Mouse (Mus musculus) cerebellum, adult 9-11 months (tissue): ENCODE results near the gene Hspb7.
A peak's percentile ranks its signal among the peaks of the same experiment; 100 is the strongest.

Experiments used
- DNase-seq: peaks from one replicate; pipeline ENCODE4 v3.0.0; 2022

Gene Hspb7

GRCm38 (mm10) chr4:141451251-141451650 is 30.7 kb downstream of the Hspb7 start:
- no peak for DNase-seq

DNA sequence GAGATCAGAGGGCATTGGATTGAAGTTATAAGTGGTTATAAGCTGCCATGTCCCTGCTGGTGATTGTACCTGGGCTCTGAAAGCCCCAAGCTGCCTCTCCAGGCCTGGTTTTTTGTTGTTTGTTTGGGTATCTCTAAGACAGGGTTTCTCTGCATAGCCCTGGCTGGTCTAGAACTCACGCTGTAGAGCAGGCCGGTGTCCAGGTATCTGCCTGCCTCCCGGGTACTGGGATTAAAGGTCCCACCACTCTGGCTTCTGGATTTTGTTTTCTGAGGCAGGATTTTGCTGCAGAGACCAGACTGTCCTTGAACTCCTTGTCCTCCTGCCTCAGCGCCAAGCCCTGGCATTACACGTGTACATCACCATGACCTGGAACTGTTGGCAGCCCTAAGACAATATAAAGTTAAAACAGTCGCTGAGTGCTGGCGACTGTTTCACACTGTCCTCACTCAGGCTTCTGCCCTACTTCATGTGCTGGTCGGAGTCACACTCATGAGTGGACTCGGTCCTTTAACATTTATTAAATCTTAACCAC is 31.4 kb downstream of the Hspb7 start:
- DNase-seq: no peak

DNA sequence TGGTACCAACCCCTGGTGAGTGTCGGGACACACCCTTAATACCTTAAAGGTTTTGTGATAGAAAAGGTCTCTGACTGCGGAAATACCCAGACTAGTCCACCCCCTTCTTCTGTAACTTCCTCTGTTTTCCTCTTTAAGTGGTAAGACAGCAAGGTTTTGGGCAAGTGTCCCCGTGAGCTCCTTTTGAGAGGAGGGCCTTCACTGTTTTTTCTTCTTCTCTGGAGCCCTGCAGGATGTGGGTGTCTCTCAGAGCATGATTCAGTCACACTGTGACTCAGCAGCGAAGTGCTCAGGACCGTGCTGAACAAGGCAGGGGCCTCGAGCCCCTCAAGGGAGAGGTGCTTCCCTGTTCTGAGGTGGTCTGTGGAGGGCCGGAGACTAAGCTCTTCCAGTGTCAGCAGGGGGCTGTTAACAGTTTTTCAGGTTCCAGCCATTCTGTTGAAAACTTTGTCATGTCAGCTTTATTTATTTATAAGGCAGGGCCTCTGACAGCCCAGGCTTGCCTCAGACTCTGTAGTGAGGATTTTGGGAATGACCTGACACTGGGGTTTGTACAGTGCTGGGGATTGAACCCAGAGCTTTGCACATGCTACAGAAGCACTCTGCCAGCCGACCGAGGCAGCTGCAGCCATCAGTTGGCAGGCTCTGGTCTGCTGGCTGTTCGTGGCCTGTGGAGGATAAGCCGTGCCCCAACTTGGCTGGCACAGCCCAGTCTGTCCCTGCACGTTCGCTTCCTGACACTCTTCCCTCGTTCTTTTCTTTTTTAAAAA is 34.2 kb downstream of the Hspb7 start:
- no peak for DNase-seq

- no peak for DNase-seq
These were observed 34.9 kb downstream of the Hspb7 start for GRCm38 (mm10) chr4:141455526-141455925.

GRCm38 (mm10) chr4:141456193-141456938 is 35.8 kb downstream of the Hspb7 start:
- no peak for DNase-seq

DNA sequence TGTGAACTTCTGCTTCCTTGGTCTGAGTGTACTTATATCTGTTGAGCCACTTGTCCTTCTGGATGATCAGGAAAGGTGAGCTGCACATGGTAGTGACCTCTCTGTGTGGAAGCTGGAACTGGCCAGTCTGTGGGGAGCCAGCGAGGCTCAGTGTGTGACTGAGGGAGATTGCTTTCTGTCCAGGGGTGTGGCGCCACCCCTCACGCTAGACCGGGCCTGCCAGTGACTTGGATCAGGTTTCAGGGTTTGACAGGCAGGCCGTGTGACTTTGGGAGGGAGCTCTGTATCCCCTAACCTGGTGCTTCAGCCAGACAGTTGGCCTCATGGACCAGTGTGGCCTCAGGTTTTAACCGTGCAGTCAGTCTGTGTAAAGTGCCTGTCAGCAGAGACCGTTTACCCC is 37.7 kb downstream of the Hspb7 start:
- no peak for DNase-seq

GRCm38 (mm10) chr4:141458888-141459287 is 38.3 kb downstream of the Hspb7 start:
- DNase-seq: no peak

DNA sequence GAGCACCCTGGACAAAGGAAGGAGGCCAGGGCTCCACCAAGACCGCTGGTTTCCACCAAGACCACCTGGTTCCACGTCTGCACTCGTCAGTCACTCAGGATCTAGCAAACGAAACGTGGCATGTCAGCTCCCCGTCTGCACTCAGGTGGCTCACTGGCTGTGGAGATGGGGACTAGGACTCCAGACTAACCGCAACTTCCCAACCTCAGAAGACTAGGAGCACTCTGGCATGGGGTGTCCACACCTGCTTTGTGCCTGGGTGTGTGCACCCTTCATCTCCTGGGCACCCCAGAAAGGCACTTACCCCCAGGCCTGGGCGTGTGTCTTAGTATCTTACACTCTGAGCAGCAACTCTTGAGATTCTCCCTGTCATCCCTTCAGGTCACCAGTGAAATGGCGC is 39.2 kb downstream of the Hspb7 start:
- no peak for DNase-seq

DNA sequence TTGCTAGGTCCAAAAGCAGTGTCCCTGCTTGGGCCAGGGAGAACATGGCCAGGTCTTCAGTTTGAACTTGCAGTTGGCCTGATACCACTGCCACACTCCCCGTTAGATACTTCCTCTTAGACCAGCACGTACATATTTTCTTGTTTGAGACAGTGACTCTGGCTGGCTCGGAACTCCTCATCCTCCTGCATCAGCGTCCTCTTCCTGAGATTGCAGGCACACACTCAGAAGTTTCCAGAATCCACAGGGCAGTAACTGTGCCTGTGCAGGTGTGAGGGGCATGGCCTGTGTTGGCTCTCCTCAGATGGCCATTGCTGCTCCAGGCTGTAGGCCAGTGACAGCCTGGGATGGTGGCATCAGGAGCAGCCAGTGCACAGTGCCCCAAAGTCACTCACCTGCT is 39.9 kb downstream of the Hspb7 start:
- no peak for DNase-seq

DNA sequence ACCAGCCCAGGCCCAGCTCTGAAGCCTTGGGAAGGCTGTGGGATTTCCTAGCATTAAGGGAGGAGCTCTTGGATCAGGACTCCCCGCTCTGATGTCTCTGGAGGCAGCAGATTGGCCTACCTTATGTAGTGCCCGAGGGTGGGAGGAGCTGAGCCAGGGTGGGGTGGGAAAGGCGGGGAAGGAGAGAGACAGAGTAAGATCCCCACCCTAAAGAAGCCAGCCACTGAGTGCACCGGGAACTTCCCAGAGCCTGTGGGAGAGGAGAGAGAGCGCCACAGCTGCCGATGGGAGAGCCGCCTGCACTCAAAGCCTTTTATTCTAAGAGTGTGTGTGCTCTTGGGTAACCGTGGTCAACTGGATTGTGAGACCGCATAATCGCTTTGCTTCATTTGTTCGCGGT is 40.5 kb downstream of the Hspb7 start:
- no peak for DNase-seq

DNA sequence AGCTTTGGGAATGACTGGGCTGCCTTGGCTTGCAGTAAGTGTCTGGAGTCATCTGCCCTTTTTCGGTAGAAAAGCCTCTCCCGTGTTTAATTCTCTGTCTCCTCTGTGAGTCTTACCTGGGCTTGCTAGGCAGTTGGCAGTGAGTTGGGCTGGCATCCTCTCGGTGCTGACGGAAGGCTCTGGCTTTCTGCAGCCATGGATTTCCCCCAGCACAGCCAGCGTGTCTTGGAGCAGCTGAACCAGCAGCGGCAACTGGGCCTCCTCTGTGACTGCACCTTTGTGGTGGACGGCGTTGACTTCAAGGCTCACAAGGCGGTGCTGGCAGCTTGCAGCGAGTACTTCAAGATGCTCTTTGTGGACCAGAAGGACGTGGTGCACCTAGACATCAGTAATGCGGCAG is 41.0 kb downstream of the Hspb7 start:
- DNase-seq: no peak

DNA sequence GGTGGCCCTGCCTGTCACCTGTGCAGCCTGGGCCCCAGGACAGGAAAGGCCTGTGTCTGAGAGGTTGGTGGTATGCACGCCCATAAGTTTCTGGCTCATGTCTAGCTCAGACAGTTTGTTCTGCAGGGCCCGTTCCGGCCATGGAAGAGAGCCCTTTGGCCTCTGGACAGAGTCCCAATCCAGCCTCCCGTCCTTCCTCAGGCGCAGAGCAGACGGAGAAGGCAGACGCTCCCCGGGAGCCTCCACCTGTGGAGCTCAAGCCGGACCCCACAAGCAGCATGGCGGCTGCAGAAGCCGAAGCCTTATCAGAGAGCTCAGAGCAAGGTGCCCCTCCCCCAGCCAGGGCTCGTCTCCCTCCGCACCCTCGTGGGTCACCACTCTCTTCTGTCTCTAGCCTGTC is 42.9 kb downstream of the Hspb7 start:
- DNase-seq: no peak

DNA sequence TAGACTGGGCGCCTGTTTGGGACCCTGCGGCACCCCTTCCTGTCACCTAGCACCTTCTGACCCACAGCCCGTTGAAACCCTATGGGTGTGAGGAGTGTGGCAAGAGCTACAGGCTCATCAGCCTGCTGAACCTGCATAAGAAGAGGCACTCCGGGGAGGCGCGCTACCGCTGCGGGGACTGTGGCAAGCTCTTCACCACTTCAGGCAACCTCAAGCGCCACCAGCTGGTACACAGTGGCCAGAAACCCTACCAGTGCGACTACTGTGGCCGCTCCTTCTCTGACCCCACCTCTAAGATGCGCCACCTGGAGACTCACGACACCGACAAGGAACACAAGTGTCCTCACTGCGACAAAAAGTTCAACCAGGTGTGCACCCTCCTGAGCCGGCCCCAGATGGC is 44.1 kb downstream of the Hspb7 start:
- DNase-seq: no peak

DNA sequence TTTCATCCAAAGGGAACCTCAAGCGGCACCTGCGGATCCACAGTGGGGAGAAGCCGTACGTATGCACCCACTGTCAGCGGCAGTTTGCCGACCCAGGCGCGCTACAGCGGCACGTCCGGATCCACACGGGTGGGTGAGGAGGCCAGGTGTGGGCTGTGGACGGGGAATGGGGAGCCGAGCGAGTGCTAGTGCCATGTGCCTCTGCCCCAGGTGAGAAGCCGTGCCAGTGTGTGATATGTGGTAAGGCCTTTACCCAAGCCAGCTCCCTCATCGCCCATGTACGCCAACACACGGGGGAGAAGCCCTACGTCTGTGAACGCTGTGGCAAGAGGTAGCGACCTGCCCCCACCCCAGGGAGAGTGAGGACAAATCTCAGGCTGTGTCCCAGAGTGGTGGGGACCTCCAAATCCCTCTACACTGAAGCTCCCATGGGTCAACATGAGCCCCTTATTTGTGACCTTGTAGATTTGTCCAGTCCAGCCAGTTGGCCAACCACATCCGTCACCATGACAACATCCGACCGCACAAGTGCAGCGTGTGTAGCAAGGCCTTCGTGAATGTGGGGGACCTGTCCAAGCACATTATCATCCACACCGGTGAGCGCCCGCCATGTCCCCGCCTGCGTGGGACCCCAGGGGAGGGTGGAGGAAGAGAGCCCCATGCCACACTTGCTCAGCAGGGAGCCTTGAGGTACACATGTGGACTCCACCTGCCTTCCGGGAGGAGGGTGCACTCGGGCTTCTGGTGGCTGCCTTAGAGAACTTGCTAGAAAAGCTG is 45.1 kb downstream of the Hspb7 start:
- no peak for DNase-seq

- DNase-seq: no peak
These were observed 45.8 kb downstream of the Hspb7 start for GRCm38 (mm10) chr4:141466289-141466795.

DNA sequence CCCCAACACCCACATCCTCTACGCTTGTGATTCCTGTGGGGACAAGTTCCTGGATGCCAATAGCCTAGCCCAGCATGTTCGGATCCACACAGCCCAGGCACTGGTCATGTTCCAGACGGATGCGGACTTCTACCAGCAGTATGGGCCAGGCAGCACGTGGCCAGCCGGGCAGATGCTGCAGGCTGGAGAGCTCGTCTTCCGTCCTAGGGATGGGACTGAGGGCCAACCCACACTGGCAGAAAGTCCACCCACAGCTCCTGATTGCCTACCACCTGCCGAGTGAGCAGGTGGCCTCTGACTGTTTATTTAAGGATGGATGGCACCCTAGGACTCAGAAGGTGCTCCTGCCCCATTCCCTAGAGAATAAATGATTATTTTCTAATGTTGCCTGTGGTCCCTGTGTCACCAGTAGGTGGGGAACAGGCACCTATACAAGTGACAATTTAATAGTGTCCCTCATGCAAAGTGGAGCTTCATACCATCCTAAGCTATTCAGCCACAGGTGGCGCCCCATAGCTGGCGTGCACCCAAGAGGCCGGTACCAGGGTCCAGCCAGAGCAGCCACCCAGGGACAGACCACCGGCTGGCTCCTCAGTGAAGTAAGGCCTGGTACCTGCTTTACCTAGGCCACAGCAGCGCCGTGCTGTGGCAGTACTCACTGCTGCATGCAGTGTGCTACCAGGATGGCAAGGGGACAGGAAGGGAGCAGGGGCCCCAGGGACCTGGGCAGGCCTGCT is 46.4 kb downstream of the Hspb7 start:
- DNase-seq: no peak

GRCm38 (mm10) chr4:141467581-141467927 is 47.0 kb downstream of the Hspb7 start:
- DNase-seq: no peak

DNA sequence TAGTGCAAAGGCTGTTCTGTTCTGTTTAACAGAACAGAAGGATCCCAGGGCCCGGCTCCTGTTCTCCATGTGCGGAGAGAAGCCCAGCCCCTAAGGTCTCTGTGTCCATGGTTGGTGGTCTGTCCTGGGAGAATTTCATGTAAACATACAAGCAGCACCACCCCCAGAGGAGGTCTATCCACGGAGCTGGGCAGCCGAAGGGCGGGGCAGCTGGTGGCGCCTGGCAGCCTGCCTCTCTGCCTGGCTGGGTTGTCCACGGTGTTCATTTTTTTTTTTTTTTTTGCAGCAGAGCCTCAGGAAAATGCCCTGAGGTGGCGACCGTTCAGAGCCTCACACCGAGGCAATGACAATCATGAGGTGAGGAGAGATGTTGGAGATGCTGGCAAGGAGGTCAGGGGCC is 48.0 kb downstream of the Hspb7 start:
- DNase-seq: peak; percentile 78

DNA sequence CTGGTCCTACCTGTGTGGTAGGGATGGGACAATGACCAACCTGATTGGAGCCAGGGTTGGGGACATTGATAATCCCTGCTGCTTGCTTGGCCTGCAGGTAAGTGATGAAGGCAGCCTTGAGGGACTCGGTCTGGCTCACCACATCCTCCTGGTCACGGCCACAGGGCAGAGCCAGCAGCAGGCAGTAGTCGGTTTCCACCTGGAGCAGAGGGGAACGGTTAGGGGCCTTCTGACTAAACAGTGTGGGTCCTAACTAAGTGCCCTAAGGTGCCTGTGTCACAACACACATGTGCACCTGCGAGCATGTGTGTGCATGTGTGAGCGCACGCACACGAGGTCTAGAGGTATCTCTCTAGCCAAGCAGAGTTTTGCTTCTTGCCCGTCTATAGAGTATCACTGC is 48.8 kb downstream of the Hspb7 start:
- DNase-seq: no peak

DNA sequence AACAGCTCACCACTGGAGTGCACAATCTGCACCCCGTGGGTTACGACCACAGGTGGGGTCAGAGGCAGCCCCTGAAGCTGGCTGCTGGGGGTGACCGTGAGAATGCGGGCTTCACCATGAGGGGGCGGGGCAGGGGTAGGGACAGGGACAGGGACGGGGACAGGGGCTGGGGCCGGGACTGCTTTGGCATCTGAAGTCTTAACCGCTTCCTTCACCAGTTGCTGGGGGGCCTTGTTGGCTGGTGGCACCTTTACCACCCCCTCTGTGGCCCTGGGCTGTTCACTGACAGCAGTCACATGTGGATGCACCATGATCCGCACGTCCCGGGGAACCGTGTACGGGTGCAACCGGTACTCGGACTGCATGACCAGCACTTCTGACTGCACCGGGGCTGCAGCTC is 50.9 kb downstream of the Hspb7 start:
- peak; percentile 40 for DNase-seq

DNA sequence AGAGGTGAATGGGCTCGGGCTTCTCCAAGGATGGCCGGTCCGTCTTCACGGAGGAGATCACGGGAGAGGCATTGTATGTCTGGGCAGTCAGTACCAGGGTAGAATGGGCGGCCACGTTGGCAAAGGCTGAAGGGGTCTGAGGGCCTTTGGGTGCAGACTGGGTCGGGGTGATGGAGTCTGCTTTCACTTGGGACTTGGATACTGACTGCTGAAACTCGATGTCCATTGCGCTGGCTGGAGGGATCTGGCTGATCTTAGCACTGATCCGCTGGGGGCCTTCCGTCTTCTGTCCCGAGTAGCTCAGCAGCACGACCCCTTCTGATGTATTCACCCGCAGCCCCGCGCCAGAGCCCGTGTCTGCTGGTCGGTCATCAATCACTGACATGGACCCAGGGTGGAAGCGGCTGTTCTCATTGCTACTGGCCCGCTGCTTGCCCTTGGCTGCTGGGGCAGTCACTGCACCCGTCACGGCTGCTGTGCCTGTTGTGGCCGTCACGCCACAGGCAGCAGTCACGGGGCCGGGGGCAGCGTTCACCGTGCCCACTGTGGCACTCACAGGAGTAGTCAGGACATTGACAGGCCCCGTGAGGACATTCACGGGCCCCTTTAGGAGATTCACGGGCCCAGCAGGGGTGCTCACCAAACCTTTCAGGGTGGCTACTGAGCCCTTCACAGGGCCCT is 52.2 kb downstream of the Hspb7 start:
- DNase-seq: no peak

GRCm38 (mm10) chr4:141474431-141474830 is 53.9 kb downstream of the Hspb7 start:
- DNase-seq: peak; percentile 35
